In genomic region chr7:84089777-84090176, GRCm38 (mm10) we compare ENCODE assay signal across 8 mouse cellular contexts. TPM values are rescaled to one million over a fixed set of nuclear protein-coding genes. Genes with fewer than 3 reads are reported as not detected.
A peak's percentile ranks its signal among the peaks of the same experiment; 100 is the strongest.
DNase-seq lines count a peak whose midpoint lies in the region; ATAC-seq and TF ChIP-seq lines count a peak whose summit lies in the region.

No protein-coding gene starts in this region.

- no peak overlapping the region for H3K4me2 ChIP-seq in stomach, postnatal 0 days (replicated peaks; ENCODE audit: low read depth)

- ATAC-seq in stomach, postnatal 0 days (ENCODE audit: low FRiP score, low TSS enrichment) = no peak

- no peak overlapping the region for H3K27ac ChIP-seq in left cerebral cortex, adult 2 months
- H3K27ac ChIP-seq in bone marrow, adult 2 months (ENCODE audit: control insufficient read depth, insufficient read depth, low read depth, low read length, poor library complexity) = no peak overlapping the region
- no peak overlapping the region for H3K27ac ChIP-seq in stomach, postnatal 0 days (replicated peaks)

- no peak overlapping the region for H3K9ac ChIP-seq in stomach, postnatal 0 days (ENCODE audit: low read length)

- no peak for TF ChIP-seq EP300 in stomach, postnatal 0 days (optimal IDR thresholded peaks at IDR 0.05)

- no peak for TF ChIP-seq POLR2A in bone marrow, adult 2 months (IDR thresholded peaks at IDR 0.05; ENCODE audit: borderline replicate concordance, control insufficient read depth, low read depth, low read length)

- peak; percentile 44 for TF ChIP-seq CTCF in left cerebral cortex, adult 2 months (IDR thresholded peaks at IDR 0.05)
- 0 out of 2 replicates have a peak, but pooled peaks have one; percentile 21 for TF ChIP-seq CTCF in bone marrow, adult 2 months (IDR thresholded peaks at IDR 0.05; ENCODE audit: control insufficient read depth, insufficient read depth, low read length)
- peak; percentile 73 for TF ChIP-seq CTCF in stomach, postnatal 0 days (IDR thresholded peaks at IDR 0.05; ENCODE audit: low read depth)

- intact Hi-C loops in left cerebral cortex, adult 2 months (cut with DNase I) = no loop called here

- no peak overlapping the region for H3K4me3 ChIP-seq in left cerebral cortex, adult 2 months
- H3K4me3 ChIP-seq in bone marrow, adult 2 months (replicated peaks; ENCODE audit: control insufficient read depth, low read depth, low read length) = no peak overlapping the region
- no peak overlapping the region for H3K4me3 ChIP-seq in stomach, postnatal 0 days (ENCODE audit: low read depth, low read length)

- peaks cover 6% of the 10 kb centered on the region for H3K27me3 ChIP-seq in stomach, postnatal 0 days (ENCODE audit: control insufficient read depth, insufficient read depth, low read length)

- H3K4me1 ChIP-seq in bone marrow, adult 2 months (ENCODE audit: control insufficient read depth, insufficient read depth, low read length) = no peaks in the 10 kb centered on the region
- H3K4me1 ChIP-seq in stomach, postnatal 0 days (replicated peaks; ENCODE audit: control insufficient read depth, insufficient read depth) = no peaks in the 10 kb centered on the region

- peak; percentile 8 for DNase-seq in adrenal gland, postnatal 10 days
- DNase-seq in adrenal gland, adult 8-10 months = no peak
- no peak for DNase-seq in left cerebral cortex, adult 2 months (ENCODE audit: extremely low spot score in 1 of 2, low spot score in 2 of 2)
- no peak for DNase-seq in left cerebral cortex, adult 8-10 months (ENCODE audit: low spot score in 2 of 2)
- no peak for DNase-seq in stomach, postnatal 0 days (ENCODE audit: low spot score)
- no peak for DNase-seq in natural killer cell, adult 2 months (ENCODE audit: low spot score in 2 of 2)
- no peak for DNase-seq in layer of hippocampus, postnatal 14 days (ENCODE audit: low spot score in 2 of 2)

- H3K9me3 ChIP-seq in stomach, postnatal 0 days (ENCODE audit: control insufficient read depth, low read length) = no peaks in the 10 kb centered on the region

- no peaks in the 10 kb centered on the region for H3K36me3 ChIP-seq in stomach, postnatal 0 days (ENCODE audit: control insufficient read depth, insufficient read depth, low read length)

- WGBS in bone marrow, adult 2 months = 3% methylated on average over 1 of the region's 1 CpGs
- WGBS in stomach, postnatal 0 days = 14% methylated on average over 1 of the region's 1 CpGs

RNA-seq across cellular contexts. Expression of gene Cemip, which starts 3.5 kb away (rescaled TPM):
- 1 to 10 TPM; 1.7 to 1.8 TPM for total RNA-seq in adrenal gland, postnatal 10 days (2021)
- total RNA-seq in adrenal gland, adult 8-10 months (2022) = 1 to 10 TPM in 2 of 4 experiments, under 1 TPM in 2; 0.77 to 1.4 (median 1.0) TPM
- total RNA-seq in left cerebral cortex, adult 2 months (2021) = 10 to 100 TPM; 16.3 to 16.9 TPM
- total RNA-seq in left cerebral cortex, adult 8-10 months (2022) = 10 to 100 TPM; 10.5 to 12.3 (median 11.4) TPM
- 1.2 TPM in 1 of 2 replicates, not detected in the other for polyA plus RNA-seq in bone marrow, adult 2 months (2011; ENCODE audit: insufficient read depth, insufficient read length, low replicate concordance, missing spikeins)
- polyA plus RNA-seq in stomach, postnatal 0 days (2015; fragmentation: Nextera tagmentation; extraction: Ambion mirVana) = 0.40 and 0.45 TPM in 2 replicates
- total RNA-seq in layer of hippocampus, postnatal 14 days (2021) = 10 to 100 TPM; 21.2 to 22.9 TPM

Comparison
In these comparisons a context has a peak if more than half of its experiments do, and no peak if none do; other contexts are left out.
1. CTCF ChIP-seq: peak in every context shown above with its lines; median percentile 73 in stomach, postnatal 0 days; 44 in left cerebral cortex, adult 2 months; 21 in bone marrow, adult 2 months.
2. RNA of gene Cemip, which starts 3.5 kb away (total RNA-seq): 21.2 to 22.9 TPM in layer of hippocampus, postnatal 14 days, 16.3 to 16.9 TPM in left cerebral cortex, adult 2 months and 10.5 to 12.3 TPM in left cerebral cortex, adult 8-10 months; 1.7 to 1.8 TPM in adrenal gland, postnatal 10 days and 0.77 to 1.4 TPM in adrenal gland, adult 8-10 months; every median in the first group is over 4 times any median in the second.